10 mouse cellular contexts compared by ENCODE assay signal in the genomic region with DNA sequence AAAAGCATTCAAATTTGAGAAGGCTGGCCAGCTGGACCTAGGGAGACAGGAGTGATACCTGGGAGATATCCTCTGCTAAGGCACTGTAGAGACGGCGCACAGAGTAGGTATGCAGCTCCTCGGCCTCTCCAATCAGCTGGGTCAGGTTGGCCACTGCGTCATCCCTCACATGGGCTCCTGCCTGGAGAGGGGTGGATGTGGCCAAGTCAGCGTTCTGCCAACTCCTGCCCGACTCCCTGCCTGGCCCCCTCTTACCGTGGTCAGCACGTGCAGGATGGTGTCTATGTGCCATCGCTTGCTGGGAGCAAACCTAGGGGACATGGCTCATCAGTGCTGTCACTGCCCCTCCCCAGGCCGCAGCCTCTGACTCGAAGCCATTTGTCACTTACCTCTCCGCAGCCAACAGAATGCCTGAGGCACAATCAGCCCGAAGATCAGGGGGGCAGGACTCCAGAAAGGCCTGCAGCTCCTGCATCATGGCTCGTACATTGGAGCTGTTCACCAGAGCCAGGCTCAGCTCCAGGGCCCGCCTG. TPM values are rescaled to one million over a fixed set of nuclear protein-coding genes. Genes with fewer than 3 reads are reported as not detected.
"Had no signal": no experiment of that assay in that cellular context is flagged by ENCODE, and none has a peak within 500 bp of the region (broad histone marks: within the 10 kb centered on the region; RNA-seq: fewer than 3 reads in every experiment).

No protein-coding gene starts in this region.

- DNase-seq: kidney, postnatal 14 days; liver, embryonic 13.5 days had no signal

- H3K27me3 ChIP-seq: lung, embryonic 15.5 days; stomach, embryonic 15.5 days had no signal

- H3K9me3 ChIP-seq: limb, embryonic 12.5 days; liver, embryonic 13.5 days; lung, embryonic 15.5 days; midbrain, embryonic 13.5 days; neural tube, embryonic 12.5 days; stomach, embryonic 15.5 days had no signal

- H3K4me3 ChIP-seq: limb, embryonic 12.5 days; liver, embryonic 13.5 days; lung, embryonic 15.5 days; midbrain, embryonic 13.5 days; myocyte; neural tube, embryonic 12.5 days; stomach, embryonic 15.5 days had no signal

- H3K27ac ChIP-seq: limb, embryonic 12.5 days; liver, embryonic 13.5 days; lung, embryonic 15.5 days; macrophage; midbrain, embryonic 13.5 days; neural tube, embryonic 12.5 days; stomach, embryonic 15.5 days had no signal

RNA-seq across cellular contexts. Expression of gene Jph4, which starts 14.4 kb away (rescaled TPM):
- polyA plus RNA-seq: liver, postnatal 0 days; macrophage; myocyte had no signal
